Mouse (Mus musculus): ENCODE data around the gene Tnfsf13. TPM values are rescaled to one million over a fixed set of nuclear protein-coding genes. Genes with fewer than 3 reads are reported as not detected.

Tnfsf13 gene
- polyA plus RNA-seq, 1 experiment: 14.4 TPM

DNA sequence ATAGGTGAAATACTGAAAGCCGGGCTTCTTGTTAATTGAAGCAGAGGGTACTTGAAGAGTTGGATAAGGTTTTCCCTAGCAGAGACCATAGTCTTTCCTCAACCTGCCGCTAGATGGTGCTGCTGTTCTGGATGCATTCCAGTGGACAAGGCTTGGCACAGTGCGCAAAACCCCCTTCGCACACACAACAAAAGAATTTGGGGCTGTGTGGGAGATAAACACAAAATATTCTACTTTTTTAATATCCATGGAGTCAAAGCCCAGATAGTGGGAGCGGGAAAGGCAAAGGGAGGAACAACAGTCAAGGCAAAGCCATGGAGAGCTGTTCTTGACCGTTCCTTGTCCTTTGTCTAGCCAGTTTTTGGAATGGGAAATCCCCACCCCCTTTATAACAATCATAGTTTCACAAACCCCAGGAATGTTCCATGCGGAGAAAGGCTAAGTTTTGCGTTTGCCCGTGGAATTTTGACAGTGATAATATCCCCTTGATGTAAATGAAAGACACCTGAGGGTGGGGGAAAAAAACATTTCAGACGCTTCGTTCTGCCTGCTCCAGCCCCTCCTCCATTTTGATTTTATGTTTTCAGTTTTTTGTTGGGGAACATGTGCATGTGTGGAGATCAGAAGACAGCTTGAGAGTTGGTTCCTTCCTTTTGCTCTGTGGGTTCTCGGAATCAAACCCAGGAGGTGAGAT, 2.6 kb downstream of the Tnfsf13 start:
- DNase-seq (ENCODE audit: low read depth, low spot score): peak; percentile 75
- WGBS: 18% methylated on average over 12 of the region's 12 CpGs

DNA sequence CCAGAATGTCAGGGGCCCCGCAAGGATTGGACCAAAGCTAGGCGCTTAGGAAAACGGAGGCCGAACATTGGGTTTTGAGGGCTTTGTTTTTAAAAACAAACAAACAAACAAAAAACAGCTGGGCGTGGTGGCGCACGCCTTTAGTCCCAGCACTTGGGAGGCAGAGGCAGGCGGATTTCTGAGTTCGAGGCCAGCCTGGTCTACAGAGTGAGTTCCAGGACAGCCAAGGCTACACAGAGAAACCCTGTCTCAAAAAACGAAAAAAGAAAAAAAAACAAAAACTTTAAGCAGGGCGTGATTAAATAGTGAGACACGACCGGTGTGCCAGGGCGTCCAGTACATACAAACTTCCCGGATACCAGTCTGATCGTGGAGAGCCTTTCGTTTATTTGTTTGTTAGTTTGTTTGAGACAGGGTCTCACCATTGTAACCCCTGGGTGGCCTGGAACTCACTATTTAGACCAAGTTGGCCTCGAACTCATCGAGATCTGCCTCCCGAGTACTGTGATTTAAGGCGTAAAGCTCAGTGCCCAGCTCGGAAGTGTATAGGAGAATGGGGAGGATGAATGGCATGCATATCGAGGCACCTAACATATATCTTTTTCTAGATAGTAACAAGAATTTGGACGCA, 3.3 kb downstream of the Tnfsf13 start:
- WGBS: 15% methylated on average over 24 of the region's 24 CpGs
- no peak for DNase-seq (ENCODE audit: low read depth, low spot score)

DNA sequence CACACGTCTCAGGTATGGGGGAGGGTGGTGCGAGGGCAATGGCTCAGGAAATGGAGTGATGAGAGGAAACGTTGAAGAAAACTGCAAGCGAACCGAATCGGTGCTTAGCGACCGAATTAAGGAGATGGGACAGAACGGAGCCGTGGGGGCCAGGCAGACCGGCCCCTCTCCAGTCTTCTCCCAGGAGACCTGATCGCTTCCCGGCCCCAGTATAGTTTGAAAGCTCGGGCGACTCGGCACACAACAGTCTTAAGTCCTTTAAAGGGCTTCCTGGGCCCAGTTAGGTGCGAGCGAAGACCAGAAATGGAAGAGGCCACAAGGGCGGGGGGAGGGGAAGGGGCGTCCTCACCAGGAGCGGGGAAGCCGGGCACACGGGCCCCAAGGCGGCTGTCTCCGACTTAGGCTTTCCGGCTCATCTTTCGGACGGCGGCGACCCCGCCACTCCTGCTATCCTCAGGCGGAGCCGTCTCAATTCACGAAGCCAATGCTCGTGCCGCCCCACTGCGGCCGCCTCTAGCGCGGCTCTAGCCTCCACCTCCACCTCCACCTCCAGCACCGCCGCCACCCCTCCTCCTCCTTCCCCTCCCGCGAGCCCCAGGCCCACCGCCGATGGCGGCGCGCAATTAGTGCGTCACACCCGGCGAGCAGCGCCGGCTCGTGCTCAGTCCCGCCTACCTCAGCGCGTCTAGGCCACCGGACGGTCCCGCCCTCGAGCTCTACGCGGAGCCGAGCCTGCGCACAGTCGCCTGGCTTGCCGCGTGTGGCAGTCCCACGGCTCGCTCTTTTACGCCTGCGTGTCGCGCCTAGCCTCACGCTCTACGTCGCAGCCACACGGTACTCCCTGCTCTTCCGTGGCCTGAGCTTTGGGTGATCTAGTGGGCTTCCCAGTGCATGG, 4.0 kb downstream of the Tnfsf13 start, which contains the start of gene Senp3:
Senp3 (minus strand) TSS at position 771 of the 895 bp plus-strand sequence.
- under 1% methylated on average over 80 of the region's 80 CpGs for WGBS
- peak; percentile 80 for DNase-seq (ENCODE audit: low read depth, low spot score)

DNA sequence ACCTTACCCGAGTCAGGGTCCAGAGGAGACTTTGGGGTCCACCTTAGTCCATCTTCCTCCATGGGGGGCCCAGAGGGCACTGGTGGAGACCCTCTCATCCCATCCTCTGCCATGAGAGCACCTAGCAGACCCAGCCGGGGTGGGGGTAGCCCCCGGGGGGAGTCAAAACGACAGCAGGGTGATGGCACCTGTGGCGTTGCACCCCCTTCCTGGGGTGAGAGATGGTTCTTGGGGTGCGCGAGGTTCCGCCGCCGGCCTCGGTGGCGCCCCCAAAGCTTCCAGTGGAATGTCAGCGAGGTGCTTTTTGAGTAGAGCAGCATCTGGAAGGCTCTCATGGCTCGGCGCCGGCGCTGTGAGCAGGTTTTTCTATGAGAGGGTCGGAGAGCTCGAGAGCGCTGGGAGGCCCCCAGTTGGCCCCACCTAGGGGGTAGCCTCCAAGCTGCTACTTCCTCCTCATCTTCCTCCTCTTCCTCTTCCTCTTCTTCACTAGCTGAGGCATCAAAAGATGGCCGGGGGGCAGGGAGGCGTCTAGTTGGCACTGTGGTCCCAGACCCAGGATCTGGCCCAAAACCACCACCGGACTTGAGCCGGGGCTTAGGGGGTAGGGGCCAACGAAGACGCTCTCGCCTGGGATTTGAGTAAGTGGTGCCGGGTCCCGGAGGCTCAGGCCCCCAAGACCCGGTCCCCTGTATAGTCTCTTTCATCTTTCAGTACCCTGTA, 5.3 kb downstream of the Tnfsf13 start:
- DNase-seq (ENCODE audit: low read depth, low spot score): no peak
- 88% methylated on average over 30 of the region's 30 CpGs for WGBS

DNA sequence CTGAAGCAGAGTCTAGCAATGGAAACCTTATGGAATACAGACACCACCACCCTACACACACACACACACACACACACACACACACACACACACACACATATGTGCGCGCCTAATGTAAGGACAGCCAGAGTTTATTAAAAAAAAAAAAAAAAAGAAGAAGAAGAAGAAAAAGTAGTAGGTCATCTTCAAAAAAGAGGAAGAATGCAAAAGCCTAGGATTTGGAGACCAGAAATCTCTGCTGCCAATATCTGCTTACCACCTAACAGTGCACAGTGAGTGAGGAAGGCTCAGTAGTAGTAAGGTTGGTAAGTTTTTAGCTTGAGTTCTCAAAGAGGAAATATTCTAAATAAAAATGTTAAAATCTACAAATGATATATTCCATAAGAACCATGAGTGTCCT, 6.4 kb downstream of the Tnfsf13 start:
- no peak for DNase-seq (ENCODE audit: low read depth, low spot score)
- WGBS: 85% methylated on average over 2 of the region's 2 CpGs

DNA sequence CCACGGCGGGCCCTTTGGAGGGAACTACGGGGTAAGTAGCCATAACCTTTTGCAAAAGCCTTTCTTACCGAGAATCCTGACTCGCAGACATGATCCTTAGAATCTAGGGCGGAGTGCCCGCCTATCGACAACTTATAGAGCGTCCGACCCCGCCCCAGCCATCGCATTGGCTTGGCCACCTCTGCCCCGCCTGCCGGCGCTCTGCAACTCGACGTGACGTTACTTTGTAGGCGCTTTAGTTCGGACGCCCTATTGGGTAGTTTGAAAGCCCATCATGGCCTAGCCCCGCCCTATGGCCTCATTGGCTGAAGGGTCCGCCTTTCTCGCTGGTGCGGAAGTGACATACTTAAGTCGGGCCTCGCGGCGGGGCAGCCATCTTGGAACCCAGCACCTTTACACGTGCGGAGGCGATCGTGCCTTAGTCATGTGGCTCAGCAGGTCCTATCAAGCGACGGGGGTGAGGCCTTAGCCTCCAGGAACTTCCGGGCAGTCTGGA, 13.3 kb downstream of the Tnfsf13 start, which contains the start of gene Eif4a1:
Eif4a1 (minus strand) TSS at position 213 of the 496 bp plus-strand sequence.
- under 1% methylated on average over 36 of the region's 36 CpGs for WGBS
- DNase-seq (ENCODE audit: low read depth, low spot score): peak; percentile 99

DNA sequence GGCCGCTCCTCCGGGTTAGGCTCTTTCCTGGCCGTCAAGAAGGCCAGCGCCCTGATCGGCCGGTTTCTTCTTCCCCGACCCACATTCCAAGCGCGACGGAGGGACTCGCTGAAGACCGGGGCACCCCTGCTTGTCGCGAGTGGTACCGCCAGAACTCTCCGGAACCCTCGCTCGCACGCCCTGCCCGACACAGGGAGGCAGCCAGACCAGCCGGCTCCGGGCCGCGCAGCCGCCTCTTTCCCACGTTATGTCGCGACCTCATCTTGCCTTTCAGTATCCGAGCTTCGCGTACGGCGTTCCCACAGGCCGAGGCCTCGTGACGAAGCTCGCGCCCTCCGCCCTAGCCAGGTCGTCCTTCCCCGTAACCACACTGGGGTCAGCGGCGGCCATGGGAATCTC, 13.9 kb downstream of the Tnfsf13 start:
- DNase-seq (ENCODE audit: low read depth, low spot score): no peak

DNA sequence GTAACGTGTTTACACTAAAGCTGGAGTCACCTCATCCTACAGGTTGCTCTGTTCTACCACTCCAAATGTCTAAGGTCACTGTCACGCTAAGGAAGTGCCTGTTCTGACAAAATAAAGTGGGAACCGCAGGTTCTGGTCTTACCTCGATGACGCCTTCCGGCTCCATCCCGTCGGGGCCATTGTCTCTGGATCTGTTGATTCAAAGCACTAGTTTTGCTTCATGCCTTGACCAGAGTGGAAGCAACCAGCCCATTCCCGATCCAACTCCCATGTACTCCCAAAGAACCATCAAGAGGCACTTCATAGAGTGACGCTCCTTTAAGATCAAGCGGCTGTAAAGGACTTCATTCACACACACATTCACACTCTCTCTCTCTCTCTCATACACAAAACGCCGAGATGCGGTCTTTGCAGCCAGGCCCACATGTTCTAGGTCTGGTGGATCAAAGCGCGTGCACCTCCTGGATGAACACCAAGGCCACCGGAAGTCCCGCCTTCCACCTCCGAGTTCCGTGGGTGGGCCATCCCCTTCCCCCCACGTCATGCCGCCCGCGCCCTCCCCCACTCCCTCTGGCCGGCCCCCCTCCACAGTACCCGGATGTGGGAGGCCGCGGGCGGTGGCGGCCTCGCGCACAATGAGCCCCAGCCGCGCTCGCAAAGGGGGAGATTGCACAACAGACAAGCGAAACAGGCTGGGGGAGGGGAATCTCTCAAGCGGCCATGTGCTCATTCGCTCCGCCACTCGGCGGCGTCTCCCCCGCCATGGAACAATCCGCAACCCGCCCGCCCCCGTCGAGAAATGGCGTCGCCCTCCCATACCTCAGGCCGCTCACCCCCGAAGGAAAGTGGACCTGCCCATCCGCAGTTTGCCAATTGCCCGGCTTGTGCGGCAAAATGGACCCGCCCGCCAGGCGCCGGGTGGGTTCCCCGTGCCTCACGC, 14.5 kb downstream of the Tnfsf13 start:
- 1% methylated on average over 61 of the region's 61 CpGs for whole genome bisulfite sequencing
- DNase-seq (ENCODE audit: low read depth, low spot score): peak; percentile 66

More for the DNA sequence above, 13.9 kb downstream of the Tnfsf13 start:
- WGBS: under 1% methylated on average over 43 of the region's 43 CpGs

DNA sequence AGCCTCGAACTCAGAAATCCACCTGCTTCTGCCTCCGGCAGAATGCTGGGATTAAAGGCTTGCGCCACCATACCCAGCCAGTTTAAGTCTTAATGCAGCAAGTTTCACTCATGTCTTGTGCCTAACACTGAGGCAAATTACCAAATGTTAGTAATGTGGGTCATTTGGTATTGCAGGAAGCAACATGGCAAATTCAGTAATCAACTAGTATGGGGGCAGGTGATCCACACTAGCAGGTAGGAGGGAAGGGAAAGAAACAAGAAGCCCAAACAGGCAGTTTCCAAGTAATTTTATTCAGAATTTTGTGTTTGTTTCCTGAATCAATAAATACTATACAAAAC, 18.9 kb downstream of the Tnfsf13 start:
- 83% methylated on average over 3 of the region's 3 CpGs for WGBS

DNA sequence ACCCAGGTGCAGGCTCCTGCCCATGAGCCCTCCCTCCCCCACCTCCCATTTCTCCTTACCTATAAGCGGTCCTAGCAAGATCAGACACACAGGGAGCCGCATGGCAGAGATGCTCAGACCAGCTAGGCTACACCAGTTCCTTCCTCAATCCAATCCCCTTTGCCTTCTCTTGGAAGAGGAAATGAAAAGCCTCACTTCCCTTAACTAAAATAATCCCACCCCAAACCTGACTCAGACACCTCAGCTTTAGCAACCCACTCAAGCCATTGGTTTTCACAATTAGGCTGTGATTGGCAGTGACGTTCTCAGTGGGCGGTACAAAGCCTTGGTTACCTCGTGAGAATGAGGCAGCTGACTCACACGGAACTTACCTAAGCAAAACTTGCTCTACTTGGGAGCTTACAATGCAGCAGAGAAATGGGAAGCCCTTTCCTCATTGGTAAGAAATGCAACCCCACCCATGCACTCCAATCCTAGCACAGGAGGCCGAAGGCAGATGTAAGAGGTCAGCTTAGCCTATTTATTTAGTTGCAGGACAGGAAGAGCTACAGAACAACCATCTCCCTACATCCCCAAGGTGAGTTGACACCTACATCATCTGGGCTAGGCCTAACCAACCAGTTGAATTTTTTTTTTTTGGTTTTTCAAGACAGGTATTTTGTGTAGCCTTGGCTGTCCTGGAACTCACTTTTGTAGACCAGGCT, 19.5 kb downstream of the Tnfsf13 start, which contains the start of gene Cd68:
Cd68 (minus strand) TSS at position 193 of the 704 bp plus-strand sequence.
- DNase-seq (ENCODE audit: low read depth, low spot score): no peak
- 31% methylated on average over 7 of the region's 7 CpGs for WGBS

More for the DNA sequence above, 18.9 kb downstream of the Tnfsf13 start:
- DNase-seq (ENCODE audit: low read depth, low spot score): no peak

DNA sequence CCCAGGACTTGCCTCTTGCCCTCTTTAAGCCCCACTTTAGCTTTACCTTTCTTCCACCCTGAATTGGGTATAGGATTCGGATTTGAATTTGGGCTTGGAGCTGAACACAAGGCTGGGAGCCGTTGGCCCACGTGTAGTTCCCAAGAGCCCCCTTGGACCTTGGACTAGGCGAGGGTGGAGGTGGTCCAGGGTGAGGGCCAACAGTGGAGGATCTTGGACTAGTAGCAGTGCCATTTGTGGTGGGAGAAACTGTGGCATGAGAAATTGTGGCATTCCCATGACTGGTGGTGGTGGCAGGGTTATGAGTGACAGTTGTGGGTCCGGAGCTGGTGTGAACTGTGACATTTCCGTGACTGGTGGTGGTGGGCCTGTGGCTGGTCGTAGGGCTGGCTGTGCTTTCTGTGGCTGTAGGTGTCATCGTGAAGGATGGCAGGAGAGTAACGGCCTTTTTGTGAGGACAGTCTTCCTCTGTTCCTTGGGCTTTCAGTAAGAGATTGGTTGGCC, 20.1 kb downstream of the Tnfsf13 start:
- no peak for DNase-seq (ENCODE audit: low read depth, low spot score)
- WGBS: 69% methylated on average over 9 of the region's 9 CpGs

DNA sequence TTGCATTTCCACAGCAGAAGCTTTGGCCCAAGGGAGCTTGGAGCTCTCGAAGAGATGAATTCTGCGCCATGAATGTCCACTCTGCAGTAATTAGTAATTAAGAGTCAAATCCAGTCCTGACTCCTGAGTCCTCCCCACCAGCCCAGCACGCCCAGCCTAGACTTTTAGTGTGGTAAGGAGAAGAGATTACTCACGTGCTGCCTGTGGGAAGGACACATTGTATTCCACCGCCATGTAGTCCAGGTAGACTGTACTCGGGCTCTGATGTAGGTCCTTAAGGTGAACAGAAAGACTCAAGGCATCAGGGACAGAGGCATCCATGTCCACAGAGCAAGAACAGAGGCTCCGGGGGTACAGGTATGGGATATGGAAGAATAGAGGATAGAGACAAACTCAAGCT, 20.7 kb downstream of the Tnfsf13 start:
- 85% methylated on average over 7 of the region's 7 CpGs for WGBS
- DNase-seq (ENCODE audit: low read depth, low spot score): no peak

DNA sequence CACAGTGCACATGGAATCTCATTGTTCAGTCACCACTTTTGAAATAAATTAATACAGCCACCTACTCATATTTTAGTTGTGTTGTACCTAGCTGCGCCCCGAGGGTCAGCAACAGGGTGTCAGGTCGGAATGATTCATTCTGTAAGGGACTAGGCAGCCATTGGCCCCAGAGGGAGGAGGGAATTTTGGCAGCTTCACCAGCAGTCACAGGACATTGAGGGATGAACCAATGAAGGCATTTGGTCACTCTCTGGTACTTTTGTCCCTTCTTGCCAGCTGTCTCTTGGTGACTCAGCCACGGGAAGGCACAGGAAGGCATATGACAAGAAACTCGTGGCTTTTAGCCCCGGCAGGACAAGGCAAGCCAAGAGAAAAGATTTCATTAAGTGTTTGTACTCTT, 21.8 kb downstream of the Tnfsf13 start:
- WGBS: 61% methylated on average over 6 of the region's 6 CpGs
- no peak for DNase-seq (ENCODE audit: low read depth, low spot score)

DNA sequence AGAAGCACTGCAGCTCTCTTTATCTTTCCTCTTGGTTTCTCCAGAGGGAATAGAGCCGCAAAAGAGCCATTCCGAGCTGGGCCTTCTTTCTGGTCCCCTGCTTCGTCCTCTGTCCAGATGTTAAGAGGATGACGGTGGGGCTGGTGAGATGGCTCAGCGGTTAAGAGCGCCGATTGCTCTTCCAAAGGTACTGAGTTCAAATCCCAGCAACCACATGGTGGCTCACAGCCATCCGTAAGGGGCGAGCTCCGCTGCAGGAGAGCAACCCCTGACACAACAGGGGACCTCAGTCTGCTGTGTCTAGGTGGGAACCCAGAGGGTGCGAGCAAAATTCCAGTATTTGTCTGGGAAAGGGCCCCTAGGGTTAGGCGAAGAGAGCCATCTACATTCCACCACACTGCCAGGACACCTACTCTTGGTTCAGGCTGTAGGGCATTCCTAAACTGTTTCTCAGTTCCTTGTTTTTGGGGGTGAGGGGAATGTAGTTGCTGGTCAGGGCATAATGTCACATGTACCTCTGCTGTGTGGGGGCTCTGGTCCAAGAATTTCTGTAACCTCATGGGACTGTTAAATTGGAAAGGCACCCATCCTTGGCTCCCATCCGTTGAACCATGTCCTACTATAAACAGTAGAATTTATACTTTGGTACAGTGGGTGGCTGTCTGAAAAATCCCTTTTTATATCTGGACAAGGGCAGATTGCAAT, 22.5 kb downstream of the Tnfsf13 start:
- WGBS: 60% methylated on average over 13 of the region's 13 CpGs
- no peak for DNase-seq (ENCODE audit: low read depth, low spot score)

DNA sequence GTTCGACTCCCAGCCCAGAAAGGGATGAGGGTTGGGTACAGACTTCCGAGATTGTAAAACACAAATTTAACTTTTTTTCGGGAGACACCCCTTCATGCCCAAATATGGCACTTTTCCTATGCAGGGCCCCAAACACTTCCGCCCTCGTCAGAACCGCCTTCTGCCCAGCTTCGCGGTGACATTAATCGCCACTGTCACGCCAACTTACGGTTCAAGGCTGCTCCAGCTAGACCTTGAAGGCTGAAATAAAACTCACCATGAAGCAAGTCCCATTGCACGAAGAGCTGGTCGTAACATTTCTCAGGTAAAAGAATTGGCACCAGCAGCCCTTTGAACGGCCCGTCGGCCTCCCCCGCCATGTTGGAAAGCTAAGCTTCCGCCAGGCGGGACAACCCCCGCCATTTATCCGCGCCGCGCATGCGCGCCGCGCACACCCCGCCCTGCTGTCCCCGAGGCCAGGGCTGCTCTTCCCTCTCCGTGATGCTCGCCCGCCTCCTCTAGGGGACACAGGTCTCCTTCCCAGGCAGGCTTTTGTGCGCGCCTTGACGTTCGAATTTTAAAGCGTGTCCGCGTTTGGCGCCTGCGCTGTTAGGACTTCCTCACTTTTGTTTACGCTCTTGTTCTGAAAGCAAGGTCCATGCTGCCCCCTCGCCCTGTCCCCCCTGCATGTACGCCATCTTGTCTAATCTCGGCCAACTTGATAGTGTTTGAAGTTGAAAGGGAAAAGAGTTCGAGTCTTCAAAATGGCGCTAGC, 23.2 kb downstream of the Tnfsf13 start, which contains the start of gene Mpdu1:
Mpdu1 (minus strand) TSS at position 430 of the 754 bp plus-strand sequence.
- DNase-seq (ENCODE audit: low read depth, low spot score): peak; percentile 82
- WGBS: under 1% methylated on average over 48 of the region's 48 CpGs

DNA sequence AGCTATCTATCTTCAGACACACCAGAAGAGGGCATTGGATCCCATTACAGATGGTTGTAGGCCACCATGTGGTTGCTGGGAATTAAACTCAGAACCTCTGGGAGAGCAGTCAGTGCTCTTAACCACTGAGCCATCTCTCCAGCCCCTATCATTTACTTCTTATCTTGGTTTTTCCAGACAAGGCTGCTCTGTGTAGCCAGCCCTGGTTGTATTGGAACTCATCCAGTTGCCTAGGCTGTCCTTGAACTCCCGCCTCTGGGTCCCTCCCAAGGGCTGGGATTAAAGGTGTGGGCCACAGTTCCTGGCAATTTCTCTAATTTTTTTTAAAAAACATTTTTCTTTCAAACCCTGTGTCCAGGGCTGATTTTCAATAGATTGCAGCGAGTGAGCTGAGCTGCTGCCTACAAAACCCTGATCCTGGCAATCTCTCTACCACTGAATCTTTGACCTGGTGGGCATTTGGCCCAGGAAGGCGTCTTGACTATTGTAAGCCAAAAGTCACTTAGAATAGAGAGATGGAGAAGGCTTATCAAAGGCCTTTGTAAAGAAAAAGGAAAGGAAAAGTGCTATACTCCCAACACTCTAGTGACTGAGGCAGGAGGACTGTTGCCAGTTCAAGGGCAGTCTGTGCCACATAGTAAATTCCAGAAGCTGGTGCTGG, 24.2 kb downstream of the Tnfsf13 start:
- no peak for DNase-seq (ENCODE audit: low read depth, low spot score)
- WGBS: 22% methylated on average over 3 of the region's 3 CpGs

Measured in large intestine, adult 2 months (tissue).